Mouse (Mus musculus) liver, embryonic 14.5 days (tissue): ENCODE measurements around the gene Rps27l.

Experiments
- CTCF ChIP-seq: IDR thresholded peaks from 2 replicates; pipeline ENCODE4 v1.5.1; 2016; ENCODE audit warnings: antibody characterized with exemption, low read depth, control low read depth
- EP300 ChIP-seq: IDR thresholded peaks from 2 replicates; pipeline ENCODE4 v1.6.1; 2016; ENCODE audit warnings: antibody characterized with exemption, low read depth

- no peak for TF ChIP-seq EP300
- no peak for TF ChIP-seq CTCF
Measured at GRCm38 (mm10) chr9:66988888-66989414, 43.1 kb downstream of the Rps27l start.
